Mouse (Mus musculus): Measurements from ENCODE around the gene Cacna1h. TPM values are rescaled to one million over a fixed set of nuclear protein-coding genes. Genes with fewer than 3 reads are reported as not detected.

The Cacna1h gene
- polyA plus RNA-seq, 1 experiment, result 5.6 TPM

DNA sequence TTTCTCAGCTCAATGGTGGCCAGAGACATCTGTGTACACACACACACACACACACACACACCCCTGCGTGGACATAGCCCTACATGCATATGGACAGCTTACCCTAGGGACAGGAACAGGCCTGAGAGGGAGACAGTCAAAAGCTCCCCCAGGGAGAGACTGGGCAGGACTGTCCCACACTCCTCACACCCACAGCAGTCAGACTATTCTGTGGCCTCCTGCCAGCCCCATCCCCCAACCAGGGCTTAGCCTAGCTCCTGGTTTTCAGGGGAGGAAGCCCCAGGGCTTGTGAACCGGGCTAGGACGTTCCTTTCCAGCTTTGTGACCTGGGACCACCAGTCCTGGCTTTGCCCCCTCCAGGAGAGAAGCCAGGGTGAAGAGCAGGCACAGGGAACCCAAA lies 17.4 kb downstream of the Cacna1h start:
- Histone ChIP-seq H3K27me3 (ENCODE audit: control insufficient read depth, insufficient read depth, low read length, poor library complexity, severe bottlenecking) (no peaks in the 10 kb centered on the region), H3K9ac (ENCODE audit: low read depth, poor library complexity, severe bottlenecking) (no peak overlapping the region), H3K27ac (ENCODE audit: insufficient read depth, low read length) (no peak overlapping the region), H3K4me3 (ENCODE audit: low read depth, low read length) (no peak overlapping the region), H3K4me1 (ENCODE audit: control insufficient read depth, insufficient read depth, low read length) (no peaks in the 10 kb centered on the region), H3K9me3 (replicated peaks; ENCODE audit: control insufficient read depth, insufficient read depth, low read length, poor library complexity, severe bottlenecking) (no peaks in the 10 kb centered on the region), H3K36me3 (ENCODE audit: control insufficient read depth, insufficient read depth, low read length, poor library complexity, severe bottlenecking) (no peaks in the 10 kb centered on the region)
- no peak for TF ChIP-seq EP300 (IDR thresholded peaks at IDR 0.05; ENCODE audit: insufficient read depth, low read depth, low read length)
- TF ChIP-seq POLR2A (IDR thresholded peaks at IDR 0.05; ENCODE audit: insufficient read depth, low read length), result no peak
- no peak for TF ChIP-seq CTCF (IDR thresholded peaks at IDR 0.05; ENCODE audit: low read depth, low read length)

GRCm38 (mm10) chr17:25415421-25415913 lies 18.1 kb downstream of the Cacna1h start:
- H3K9me3 ChIP-seq (replicated peaks; ENCODE audit: control insufficient read depth, insufficient read depth, low read length, poor library complexity, severe bottlenecking), result no peaks in the 10 kb centered on the region
- no peaks in the 10 kb centered on the region for H3K27me3 ChIP-seq (ENCODE audit: control insufficient read depth, insufficient read depth, low read length, poor library complexity, severe bottlenecking)
- no peak overlapping the region for H3K4me3 ChIP-seq (ENCODE audit: low read depth, low read length)
- TF ChIP-seq CTCF (IDR thresholded peaks at IDR 0.05; ENCODE audit: low read depth, low read length) (no peak), EP300 (IDR thresholded peaks at IDR 0.05; ENCODE audit: insufficient read depth, low read depth, low read length) (no peak), POLR2A (IDR thresholded peaks at IDR 0.05; ENCODE audit: insufficient read depth, low read length) (no peak)
- H3K27ac ChIP-seq (ENCODE audit: insufficient read depth, low read length), result no peak overlapping the region
- no peak overlapping the region for H3K9ac ChIP-seq (ENCODE audit: low read depth, poor library complexity, severe bottlenecking)
- H3K4me1 ChIP-seq (ENCODE audit: control insufficient read depth, insufficient read depth, low read length), result no peaks in the 10 kb centered on the region
- no peaks in the 10 kb centered on the region for H3K36me3 ChIP-seq (ENCODE audit: control insufficient read depth, insufficient read depth, low read length, poor library complexity, severe bottlenecking)

GRCm38 (mm10) chr17:25414917-25415316 lies 18.7 kb downstream of the Cacna1h start:
- H3K9me3 ChIP-seq (replicated peaks; ENCODE audit: control insufficient read depth, insufficient read depth, low read length, poor library complexity, severe bottlenecking), result no peaks in the 10 kb centered on the region
- H3K4me1 ChIP-seq (ENCODE audit: control insufficient read depth, insufficient read depth, low read length), result no peaks in the 10 kb centered on the region
- no peak overlapping the region for H3K9ac ChIP-seq (ENCODE audit: low read depth, poor library complexity, severe bottlenecking)
- no peak overlapping the region for H3K27ac ChIP-seq (ENCODE audit: insufficient read depth, low read length)
- H3K27me3 ChIP-seq (ENCODE audit: control insufficient read depth, insufficient read depth, low read length, poor library complexity, severe bottlenecking), result no peaks in the 10 kb centered on the region
- no peak overlapping the region for H3K4me3 ChIP-seq (ENCODE audit: low read depth, low read length)
- no peak for TF ChIP-seq POLR2A (IDR thresholded peaks at IDR 0.05; ENCODE audit: insufficient read depth, low read length)
- TF ChIP-seq EP300 (IDR thresholded peaks at IDR 0.05; ENCODE audit: insufficient read depth, low read depth, low read length), result no peak
- TF ChIP-seq CTCF (IDR thresholded peaks at IDR 0.05; ENCODE audit: low read depth, low read length), result no peak
- H3K36me3 ChIP-seq (ENCODE audit: control insufficient read depth, insufficient read depth, low read length, poor library complexity, severe bottlenecking), result no peaks in the 10 kb centered on the region

GRCm38 (mm10) chr17:25414209-25414608 lies 19.4 kb downstream of the Cacna1h start:
- H3K4me1 ChIP-seq (ENCODE audit: control insufficient read depth, insufficient read depth, low read length), result no peaks in the 10 kb centered on the region
- H3K9ac ChIP-seq (ENCODE audit: low read depth, poor library complexity, severe bottlenecking), result no peak overlapping the region
- TF ChIP-seq POLR2A (IDR thresholded peaks at IDR 0.05; ENCODE audit: insufficient read depth, low read length), result no peak
- TF ChIP-seq EP300 (IDR thresholded peaks at IDR 0.05; ENCODE audit: insufficient read depth, low read depth, low read length), result no peak
- no peak for TF ChIP-seq CTCF (IDR thresholded peaks at IDR 0.05; ENCODE audit: low read depth, low read length)
- H3K9me3 ChIP-seq (replicated peaks; ENCODE audit: control insufficient read depth, insufficient read depth, low read length, poor library complexity, severe bottlenecking), result no peaks in the 10 kb centered on the region
- no peaks in the 10 kb centered on the region for H3K36me3 ChIP-seq (ENCODE audit: control insufficient read depth, insufficient read depth, low read length, poor library complexity, severe bottlenecking)
- no peaks in the 10 kb centered on the region for H3K27me3 ChIP-seq (ENCODE audit: control insufficient read depth, insufficient read depth, low read length, poor library complexity, severe bottlenecking)
- H3K4me3 ChIP-seq (ENCODE audit: low read depth, low read length), result no peak overlapping the region
- H3K27ac ChIP-seq (ENCODE audit: insufficient read depth, low read length), result no peak overlapping the region

DNA sequence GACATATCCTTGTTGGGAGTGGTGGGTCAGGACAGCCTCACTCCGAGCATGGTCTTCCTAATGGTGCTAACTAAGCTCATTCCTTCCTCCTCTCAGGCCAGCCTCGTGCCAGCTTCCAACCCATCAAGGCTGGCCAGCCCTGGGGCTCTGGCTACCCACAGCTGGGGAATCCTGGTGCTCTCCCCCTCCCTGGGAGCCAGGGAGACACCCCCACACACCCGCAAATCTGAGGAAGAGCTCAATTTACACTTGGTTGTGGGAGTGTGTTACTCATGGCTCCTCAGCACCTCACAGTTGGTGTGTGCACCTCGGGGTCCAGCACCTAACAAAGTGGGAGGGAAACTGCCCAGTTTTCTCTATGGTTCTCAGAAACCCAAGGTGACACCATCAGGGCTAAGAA lies 22.3 kb downstream of the Cacna1h start:
- H3K4me1 ChIP-seq (ENCODE audit: control insufficient read depth, insufficient read depth, low read length), result no peaks in the 10 kb centered on the region
- no peaks in the 10 kb centered on the region for H3K36me3 ChIP-seq (ENCODE audit: control insufficient read depth, insufficient read depth, low read length, poor library complexity, severe bottlenecking)
- no peak overlapping the region for H3K4me3 ChIP-seq (ENCODE audit: low read depth, low read length)
- no peak for TF ChIP-seq EP300 (IDR thresholded peaks at IDR 0.05; ENCODE audit: insufficient read depth, low read depth, low read length)
- TF ChIP-seq CTCF (IDR thresholded peaks at IDR 0.05; ENCODE audit: low read depth, low read length), result no peak
- no peak for TF ChIP-seq POLR2A (IDR thresholded peaks at IDR 0.05; ENCODE audit: insufficient read depth, low read length)
- H3K9ac ChIP-seq (ENCODE audit: low read depth, poor library complexity, severe bottlenecking), result no peak overlapping the region
- no peak overlapping the region for H3K27ac ChIP-seq (ENCODE audit: insufficient read depth, low read length)
- H3K27me3 ChIP-seq (ENCODE audit: control insufficient read depth, insufficient read depth, low read length, poor library complexity, severe bottlenecking), result no peaks in the 10 kb centered on the region
- no peaks in the 10 kb centered on the region for H3K9me3 ChIP-seq (replicated peaks; ENCODE audit: control insufficient read depth, insufficient read depth, low read length, poor library complexity, severe bottlenecking)

GRCm38 (mm10) chr17:25410786-25411185 lies 22.8 kb downstream of the Cacna1h start:
- TF ChIP-seq EP300 (IDR thresholded peaks at IDR 0.05; ENCODE audit: insufficient read depth, low read depth, low read length) (no peak), POLR2A (IDR thresholded peaks at IDR 0.05; ENCODE audit: insufficient read depth, low read length) (no peak), CTCF (IDR thresholded peaks at IDR 0.05; ENCODE audit: low read depth, low read length) (no peak)
- Histone ChIP-seq H3K4me1 (ENCODE audit: control insufficient read depth, insufficient read depth, low read length) (no peaks in the 10 kb centered on the region), H3K36me3 (ENCODE audit: control insufficient read depth, insufficient read depth, low read length, poor library complexity, severe bottlenecking) (no peaks in the 10 kb centered on the region), H3K27ac (ENCODE audit: insufficient read depth, low read length) (no peak overlapping the region), H3K9me3 (replicated peaks; ENCODE audit: control insufficient read depth, insufficient read depth, low read length, poor library complexity, severe bottlenecking) (no peaks in the 10 kb centered on the region), H3K4me3 (ENCODE audit: low read depth, low read length) (no peak overlapping the region), H3K9ac (ENCODE audit: low read depth, poor library complexity, severe bottlenecking) (no peak overlapping the region), H3K27me3 (ENCODE audit: control insufficient read depth, insufficient read depth, low read length, poor library complexity, severe bottlenecking) (no peaks in the 10 kb centered on the region)

Measured in ES-Bruce4 (cell line).